Mouse (Mus musculus) ES-E14 (cell line): ENCODE data around the gene Slc35c1.

Experiments used
- HCFC1 ChIP-seq: IDR thresholded peaks from 2 replicates; pipeline ENCODE4 v1.6.1; 2012; ENCODE audit warnings: low read length, inconsistent platforms, borderline replicate concordance; ENCODE audit not compliant: insufficient read depth
- ZC3H11A ChIP-seq: IDR thresholded peaks from 2 replicates; pipeline ENCODE4 v1.6.1; 2012; ENCODE audit warnings: low read depth, mild to moderate bottlenecking, inconsistent platforms, low read length, borderline replicate concordance
- ZNF384 ChIP-seq: IDR thresholded peaks from 2 replicates; pipeline ENCODE4 v1.6.1; 2012; ENCODE audit warnings: low read depth, low read length, inconsistent platforms

GRCm38 (mm10) chr2:92477672-92478312, 17.5 kb upstream of the Slc35c1 start:
- no peak for TF ChIP-seq ZC3H11A
- no peak for TF ChIP-seq ZNF384
- no peak for TF ChIP-seq HCFC1
